Mouse (Mus musculus) kidney, adult 2 months (tissue): ENCODE measurements around the gene Lrfn3.
A peak's percentile ranks its signal among the peaks of the same experiment; 100 is the strongest.

ENCODE experiments used
- CTCF ChIP-seq: fragments of 200-500 bp; conservative IDR thresholded peaks from 2 replicates; pipeline ENCODE4 v1.5.1; 2011; ENCODE audit warnings: low read depth, mild to moderate bottlenecking, control low read depth, low read length, moderate library complexity, mixed read lengths; ENCODE audit not compliant: insufficient read depth, insufficient read length
- POLR2A ChIP-seq: fragments of 200-500 bp; IDR thresholded peaks from one replicate; pipeline ENCODE4 v1.6.1; 2011; ENCODE audit warnings: low read depth, low read length, control low read depth

DNA sequence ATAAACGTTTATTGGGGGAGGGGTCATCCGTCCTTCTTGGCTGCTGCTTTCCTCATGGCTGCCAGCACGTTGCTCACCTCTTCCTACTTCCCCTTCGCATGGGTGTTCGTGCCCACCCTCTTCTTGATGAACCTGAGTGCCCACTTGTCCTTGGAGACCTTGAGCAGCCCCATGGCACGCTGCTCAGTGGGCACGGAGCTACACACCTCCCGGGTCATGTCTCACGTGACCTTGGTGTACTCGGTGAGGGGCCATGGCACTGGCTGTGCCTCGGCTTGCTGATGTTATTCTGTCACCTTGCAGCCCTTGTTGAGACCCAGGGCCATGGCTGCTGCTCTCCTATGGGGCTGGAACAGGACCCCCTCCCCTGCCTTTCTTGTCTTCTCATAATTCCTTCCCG, 52.4 kb downstream of the Lrfn3 start:
- TF ChIP-seq CTCF (no peak), POLR2A (peak; percentile 87)
